Mouse (Mus musculus) erythroblast, adult 5-6 weeks (primary cell): ENCODE data around the gene Colgalt2. TPM values are rescaled to one million over a fixed set of nuclear protein-coding genes. Genes with fewer than 3 reads are reported as not detected.
"Not testable (repeated sequence)": the region's sequence is repeated elsewhere in the genome, so short reads cannot be mapped to it uniquely, and the experiment has no call there.

Experiments
- ATAC-seq: replicated peaks from 2 replicates; pipeline ENCODE4 v1.8.0; 2016; ENCODE audit warnings: moderate number of reproducible peaks, mild to moderate bottlenecking, moderate TSS enrichment, inconsistent platforms; ENCODE audit not compliant: poor library complexity, low FRiP score, severe bottlenecking
- total RNA-seq, 2 experiments: library from RNA; stranded (forward) in 1 of 2; stranded (reverse) in 1 of 2; fragments of 150-400 nt in 1 of 2; fragments of 200-764, 138-1000 nt in 1 of 2; gene quantifications; 2 replicates each; pipeline versions ENCODE4 v1.2.3 to v1.2.4; 2015 to 2017; ENCODE audit warnings: low replicate concordance in 2 of 2

The Colgalt2 gene
- total RNA-seq (2015; ENCODE audit: low replicate concordance) (not detected in 2 replicates), total RNA-seq (2017; ENCODE audit: low replicate concordance) (not detected in 2 replicates)

DNA sequence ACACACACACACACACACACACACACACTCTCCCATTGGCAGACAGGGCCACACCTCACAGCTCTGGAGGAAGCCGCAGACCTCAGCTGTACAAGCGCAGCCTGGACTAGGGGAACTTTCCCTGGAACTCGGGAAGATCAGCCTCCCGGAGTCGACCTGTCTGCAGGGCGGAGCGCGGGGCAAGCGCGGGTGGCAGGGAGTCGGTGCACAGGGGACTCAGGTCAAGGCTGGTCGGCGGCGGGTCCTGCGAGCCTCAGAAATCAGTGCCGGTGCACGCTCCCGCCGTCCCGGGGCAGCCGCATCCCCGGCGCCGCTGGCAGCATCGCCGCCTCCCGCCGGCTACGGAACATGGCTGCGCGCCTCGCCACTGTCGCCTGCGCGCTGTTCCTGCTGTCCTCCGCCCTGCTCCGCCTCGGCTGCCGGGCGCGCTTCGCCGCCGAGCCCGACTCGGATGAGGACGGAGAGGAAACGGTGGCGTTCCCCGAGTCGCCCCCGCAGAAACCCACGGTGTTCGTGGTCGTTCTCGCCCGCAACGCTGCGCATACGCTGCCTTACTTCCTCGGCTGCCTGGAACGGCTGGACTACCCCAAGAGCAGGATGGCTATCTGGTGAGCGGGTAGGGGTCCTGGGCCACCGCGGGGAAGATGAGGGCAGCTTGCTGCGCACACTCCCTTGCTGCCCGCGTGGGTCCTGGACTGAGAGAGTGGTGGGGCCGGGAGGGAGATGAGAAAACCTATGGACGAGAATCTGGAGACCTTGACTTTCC is at the start of gene Colgalt2:
Gene Colgalt2, plus strand, starts transcription at position 41 of the 766 bp plus-strand sequence.
- no peak for ATAC-seq

DNA sequence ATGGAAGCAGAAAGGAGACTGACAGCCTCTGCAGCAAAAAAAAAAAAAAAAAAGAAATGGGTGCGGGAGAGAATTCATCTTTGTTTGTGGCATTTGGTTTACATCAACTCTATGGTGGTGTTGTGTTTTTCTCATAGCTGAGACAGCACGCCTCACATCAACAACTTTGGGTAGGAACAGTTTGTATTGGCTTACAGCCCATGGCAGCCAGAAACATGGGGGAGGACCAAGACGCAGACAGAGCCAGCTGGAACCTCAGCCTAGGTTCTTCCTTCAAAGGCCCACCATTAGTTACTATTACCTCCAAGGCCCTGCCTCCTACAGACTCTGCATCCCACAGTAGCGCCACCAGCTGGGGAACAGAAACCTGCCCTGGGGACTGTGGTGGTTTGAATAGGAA is 42.9 kb upstream of the Colgalt2 start:
- ATAC-seq = no peak

DNA sequence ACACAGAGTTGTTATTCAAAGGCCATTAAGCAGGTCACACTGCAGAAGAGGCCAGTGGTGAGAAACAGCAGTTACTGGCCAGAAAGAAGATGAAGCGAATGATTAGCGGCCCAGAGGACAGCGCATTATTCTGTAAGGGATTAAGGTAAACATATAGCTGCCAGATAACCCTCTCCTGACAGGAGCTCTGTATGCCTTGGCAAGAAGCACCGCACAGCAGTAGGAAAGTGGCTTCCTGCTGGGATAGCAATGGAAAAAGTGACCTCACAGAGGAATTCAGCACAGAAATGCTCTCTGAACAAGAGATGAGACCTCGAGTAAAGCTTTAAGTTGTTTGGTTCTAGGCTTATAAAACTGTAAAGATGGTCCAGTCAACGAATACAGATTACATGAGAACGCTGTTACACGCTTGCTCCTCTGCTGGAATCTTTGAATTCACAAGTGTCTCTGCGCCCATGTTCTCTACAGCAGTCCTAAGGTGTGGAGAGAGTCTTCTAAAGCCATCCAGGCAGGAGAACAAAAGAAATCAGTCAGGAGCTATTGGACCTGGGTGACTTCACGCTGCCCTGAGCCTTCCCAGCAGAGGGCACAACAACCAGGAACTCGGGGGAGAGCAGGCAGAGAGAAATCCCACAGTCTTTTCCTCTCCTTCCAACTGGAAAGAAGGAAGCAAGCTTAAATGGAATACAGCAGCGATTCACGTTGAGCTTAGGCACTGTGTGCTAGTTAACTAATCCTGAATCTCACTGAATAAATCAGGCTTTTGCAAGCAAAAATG is 31.1 kb upstream of the Colgalt2 start:
- ATAC-seq = no peak

DNA sequence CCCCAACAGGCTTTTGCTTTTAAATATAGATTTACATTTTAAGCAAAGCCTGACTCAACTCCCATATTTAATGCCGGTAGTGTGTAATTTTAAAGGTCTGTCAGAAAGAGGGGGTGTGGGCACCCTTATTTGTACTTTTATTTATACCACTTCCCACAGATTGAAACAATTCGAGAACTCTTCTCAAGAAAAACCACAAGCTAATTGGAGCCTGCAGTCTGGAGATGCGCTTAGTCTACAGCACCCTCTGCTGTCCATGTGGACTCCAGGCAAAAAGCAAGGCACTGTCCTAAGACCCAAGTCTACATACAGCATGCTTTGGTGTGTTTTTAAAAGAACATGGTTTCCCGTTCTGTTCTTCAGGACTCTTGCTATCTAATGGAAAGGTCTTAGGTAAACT is 30.5 kb upstream of the Colgalt2 start:
- ATAC-seq = no peak

DNA sequence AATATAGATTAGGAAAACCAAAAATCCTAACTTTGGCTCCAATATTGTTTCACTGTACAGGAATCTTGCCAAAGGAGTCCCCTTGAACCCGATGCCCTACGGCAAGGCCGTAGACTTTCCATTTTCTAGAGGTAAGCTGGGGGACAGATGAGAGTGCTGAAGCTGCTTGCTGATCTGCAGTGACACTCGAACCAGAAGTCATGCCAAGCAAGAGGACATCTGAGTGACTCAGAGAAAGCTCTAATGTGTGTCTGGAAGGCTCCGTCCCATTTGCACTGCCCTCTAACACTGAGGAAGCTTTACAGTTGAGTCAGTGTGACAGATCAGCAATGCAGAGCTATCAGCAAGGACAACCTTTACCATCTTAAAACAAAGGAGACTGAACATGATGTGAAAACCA is 21.3 kb upstream of the Colgalt2 start:
- ATAC-seq = no peak

DNA sequence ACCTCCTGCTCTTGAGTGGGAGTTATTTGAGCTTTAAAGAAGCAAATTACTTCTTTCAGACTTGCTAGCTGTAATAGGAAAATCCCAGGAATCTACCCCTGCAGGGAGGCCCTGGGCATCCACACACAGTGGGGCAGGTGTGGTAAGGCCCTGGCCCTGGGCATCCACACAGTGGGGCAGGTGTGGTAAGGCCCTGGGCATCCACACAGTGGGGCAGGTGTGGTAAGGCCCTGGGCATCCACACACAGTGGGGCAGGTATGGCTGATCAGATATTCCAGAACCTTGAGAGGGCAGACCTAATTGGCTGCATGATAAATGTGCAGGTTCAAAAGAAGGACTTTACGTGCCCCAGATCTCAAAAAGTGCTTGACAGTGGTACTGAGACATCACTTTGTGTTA is 15.0 kb upstream of the Colgalt2 start:
- ATAC-seq = no peak

DNA sequence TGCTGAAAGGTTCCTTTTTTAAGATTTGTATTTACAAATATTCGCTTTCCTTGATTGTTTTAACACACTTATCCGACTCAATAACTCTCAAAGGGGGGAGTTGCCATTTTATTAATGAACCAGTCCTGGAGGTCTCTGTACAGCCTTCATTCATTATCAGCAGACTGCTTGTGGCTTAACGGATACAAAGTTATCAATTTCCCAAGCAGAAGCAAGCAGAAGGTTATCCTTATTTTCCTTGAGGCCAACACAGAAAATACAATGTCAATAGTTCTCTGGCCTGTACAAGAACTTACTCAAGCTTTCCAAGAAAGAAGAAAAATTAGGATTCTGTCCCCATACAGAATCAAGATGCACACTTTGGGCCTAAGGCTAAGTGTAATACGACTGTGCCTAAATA is 13.9 kb upstream of the Colgalt2 start:
- not testable (repeated sequence) for ATAC-seq

DNA sequence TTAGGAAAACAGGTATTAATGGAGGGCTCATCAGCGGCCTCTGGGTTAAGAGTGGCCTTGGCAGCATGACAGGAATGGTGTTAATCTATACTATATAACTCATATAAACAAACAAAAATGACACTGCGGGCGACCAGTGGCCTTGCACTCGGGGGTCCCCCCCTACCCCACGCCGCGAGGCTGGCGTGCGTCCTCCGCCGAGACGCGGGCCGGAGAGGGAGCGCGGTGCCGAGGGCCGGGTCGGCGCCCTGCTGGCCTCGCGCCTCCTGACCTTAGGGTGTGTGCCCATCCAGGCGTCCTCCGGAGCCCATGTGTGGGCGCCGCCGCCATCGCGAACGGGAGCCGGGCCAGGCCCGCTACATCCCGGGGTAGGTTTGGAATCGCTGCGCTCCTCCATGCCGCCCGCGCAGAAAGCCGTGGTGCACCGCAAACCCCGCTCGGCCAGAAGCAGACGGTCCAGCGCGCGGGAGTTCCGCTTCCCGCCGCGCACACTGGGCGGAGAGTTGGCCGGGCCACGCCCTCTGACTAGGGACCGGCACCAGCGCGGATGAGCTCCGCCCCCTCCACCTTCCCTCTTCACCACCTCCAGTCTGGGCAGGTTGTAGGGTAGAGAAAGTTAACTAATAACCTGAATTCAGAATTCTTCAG is 13.3 kb upstream of the Colgalt2 start, which contains the start of gene Tsen15:
Gene Tsen15, minus strand, starts transcription at position 501 of the 648 bp plus-strand sequence.
- peak; percentile 99 for ATAC-seq

DNA sequence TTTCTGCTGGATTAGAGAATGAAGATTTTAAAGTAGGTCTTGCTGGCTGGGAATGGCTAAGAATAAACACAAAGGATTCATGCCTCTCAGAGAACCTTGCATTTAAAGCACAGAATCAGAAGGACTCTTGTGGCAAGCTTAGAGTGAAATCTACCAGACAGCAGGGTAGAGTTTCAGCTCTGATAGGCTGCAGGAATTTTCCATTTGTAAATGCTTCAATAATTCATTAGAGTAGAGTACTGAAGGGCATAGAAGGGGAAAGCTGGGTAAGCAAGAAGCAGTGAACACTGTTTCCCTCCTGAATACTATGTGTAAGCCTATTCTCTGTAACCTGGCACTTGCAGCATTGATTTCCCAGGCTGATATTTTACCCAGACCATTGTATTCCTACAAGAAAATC is 10.4 kb upstream of the Colgalt2 start:
- no peak for ATAC-seq

DNA sequence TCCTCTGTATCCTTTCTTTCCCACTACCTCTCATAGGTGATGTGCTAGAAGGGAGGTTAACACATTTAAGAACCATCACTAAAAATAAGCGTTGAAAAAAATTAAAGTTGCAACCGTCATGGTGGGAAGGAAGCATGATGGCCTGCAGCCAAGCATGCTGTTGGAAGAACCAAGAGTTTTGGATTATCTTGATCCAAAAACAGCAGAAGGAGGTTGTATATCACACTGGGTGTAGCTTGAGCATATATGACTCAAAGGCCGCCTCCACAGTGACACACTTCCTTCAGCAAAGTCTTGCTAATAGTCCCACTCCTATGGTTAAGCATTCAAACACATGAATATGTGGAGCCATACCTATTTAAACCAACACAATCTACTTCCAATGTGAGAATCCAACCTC is 5.5 kb upstream of the Colgalt2 start:
- no peak for ATAC-seq

DNA sequence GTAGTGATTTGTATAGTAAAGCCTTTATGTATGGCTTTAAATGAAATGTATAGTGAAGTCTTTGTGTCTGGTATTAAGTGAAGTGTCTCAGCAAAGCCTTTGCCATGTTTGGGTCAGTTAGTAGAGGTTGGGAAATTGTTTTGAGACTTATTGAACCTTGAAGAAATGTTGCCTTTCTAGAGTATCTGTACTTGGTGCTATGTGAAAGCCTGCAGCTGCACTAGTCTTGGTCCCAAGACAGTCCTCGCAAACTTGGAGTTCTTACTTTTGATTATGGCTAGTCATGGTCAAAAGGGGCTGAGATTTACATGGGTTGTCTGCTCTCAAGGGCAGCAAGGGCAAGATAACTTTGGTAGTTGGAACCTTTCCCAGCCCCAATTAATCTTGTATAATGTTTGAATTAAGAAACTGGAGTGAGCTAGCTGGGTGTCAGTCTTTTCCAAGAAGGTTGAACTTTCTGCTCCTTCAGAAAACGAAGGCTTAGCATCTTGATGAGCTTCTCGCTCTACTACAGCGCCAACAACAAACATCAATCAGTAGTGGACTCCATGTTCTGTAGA is 4.6 kb upstream of the Colgalt2 start:
- ATAC-seq = no peak

DNA sequence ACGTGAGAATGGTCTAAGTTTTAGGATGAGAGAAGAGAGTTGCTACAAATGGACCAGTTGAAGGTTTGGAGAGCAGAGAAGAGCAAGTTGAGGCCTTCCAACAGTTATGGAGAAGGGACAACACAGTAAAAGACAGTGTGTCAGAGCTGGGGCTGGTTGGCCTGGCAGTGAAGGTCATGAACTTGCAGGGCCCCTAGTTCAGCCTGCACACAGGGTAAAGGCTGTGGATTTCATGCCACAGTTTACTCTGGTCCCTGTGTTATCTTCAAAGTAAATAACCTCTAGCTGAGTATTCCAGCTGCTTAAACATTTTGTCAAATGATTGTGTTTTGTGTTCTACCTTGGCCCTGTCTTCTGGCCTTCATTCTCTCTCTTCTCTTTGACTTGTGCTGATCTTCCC is 922 bp upstream of the Colgalt2 start:
- ATAC-seq = no peak

DNA sequence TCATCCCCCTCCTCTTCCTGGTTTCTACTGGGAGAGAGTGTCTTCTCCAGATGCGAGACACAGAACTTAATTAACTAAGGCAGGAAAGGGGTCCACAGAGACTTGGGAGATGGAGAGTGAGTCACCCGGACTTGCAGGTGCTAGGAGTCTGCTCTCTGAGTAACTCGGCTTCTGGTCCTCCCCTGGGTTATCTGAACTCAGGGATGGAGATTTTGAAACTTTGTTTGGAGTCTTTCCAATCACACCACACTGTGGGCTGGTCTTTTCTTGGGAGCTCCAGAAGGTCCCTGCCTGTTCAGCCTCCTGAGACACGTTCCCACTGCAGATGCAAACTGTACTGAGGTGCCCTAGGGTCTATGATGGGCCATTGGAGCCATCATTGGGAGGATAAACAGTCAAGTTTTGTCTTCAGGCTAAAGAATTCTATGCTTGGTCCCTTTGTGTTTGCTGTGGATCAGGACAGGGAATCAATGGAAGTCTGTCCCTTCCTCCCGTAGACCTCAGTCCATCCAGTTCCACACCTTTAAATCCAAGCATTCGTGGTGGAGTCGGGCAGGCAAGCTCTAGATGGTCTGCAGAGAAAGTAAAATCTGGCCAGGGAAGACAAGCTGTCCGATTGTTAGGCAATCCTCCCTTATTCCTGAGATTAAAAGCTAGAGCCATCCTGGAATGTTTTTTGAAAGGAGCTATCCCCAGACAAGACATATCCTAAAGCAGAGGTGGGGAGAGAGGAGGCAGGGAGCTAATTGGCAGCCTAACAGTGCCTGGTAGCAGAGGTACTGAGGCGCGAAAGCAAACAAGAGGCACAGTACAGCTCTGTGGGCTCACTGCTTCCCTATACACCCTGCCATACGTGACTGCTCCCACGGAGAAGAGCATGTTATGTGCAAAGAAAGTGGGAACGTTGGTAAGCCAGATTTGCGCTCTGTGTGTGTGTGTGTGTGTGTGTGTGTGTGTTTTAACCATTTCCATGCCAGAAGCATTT is 1.2 kb downstream of the Colgalt2 start:
- ATAC-seq = no peak

DNA sequence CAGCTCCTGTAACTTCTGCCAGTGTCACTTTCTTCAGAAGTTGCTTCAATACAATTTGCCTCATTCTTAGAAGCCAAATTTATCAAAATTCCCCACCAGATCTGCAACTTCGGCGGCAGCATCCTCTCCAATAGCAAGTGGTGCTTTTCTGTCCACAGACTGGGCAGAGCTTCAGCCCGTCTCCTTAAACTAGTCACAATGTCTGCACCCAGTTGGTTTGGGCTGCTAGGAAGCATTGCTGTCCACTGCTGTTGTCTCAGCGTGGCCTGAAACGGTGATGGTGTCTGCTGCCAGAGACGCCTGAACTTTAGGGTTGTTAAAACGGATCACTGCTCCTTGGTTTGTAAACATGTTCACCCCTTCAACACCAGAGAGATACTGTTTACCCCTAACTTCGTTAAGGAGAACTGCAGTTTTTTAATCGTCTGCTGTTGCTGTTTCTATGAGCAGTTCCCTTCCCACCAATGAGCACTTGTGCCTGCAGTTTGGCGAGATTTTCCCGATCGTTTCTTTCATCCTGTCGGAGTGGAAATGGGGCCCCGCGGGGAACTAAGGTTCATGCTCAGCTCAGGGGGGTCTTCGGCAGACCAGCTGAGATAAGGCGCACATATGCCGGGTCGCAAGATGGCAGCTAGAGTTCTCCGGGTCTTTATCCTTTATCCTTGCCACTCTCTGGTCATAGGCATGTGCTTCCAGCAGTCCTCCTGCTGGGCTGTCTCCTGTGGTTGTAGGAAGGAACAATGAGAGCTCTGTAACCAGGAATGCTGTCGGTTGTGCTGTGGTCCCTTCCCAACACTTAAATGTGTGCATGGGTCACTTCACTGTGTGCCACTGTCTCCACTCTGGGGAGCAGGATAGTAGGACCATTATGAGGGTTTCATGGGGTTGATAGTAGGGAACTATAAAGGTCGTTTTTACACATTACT is 7.7 kb downstream of the Colgalt2 start:
- ATAC-seq = no peak

DNA sequence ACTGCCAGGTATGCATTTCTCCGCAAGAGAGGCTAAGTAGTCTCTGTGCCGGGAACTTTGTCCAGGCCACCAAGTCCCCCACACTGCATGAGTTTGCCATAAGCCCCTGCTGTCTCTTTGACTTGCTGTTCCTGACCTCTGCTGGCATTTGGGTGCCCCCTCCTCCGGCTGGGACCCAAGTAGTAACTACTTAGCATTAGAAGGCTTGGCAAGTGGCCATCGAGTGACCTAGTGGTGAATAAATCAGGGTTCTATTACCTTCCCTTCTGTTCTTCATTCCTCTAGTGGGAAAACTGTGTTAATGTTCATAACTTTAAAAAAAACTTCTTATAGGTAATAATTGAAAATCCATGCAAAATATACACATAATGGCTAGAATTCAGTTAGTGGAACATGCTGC is 9.7 kb downstream of the Colgalt2 start:
- no peak for ATAC-seq

DNA sequence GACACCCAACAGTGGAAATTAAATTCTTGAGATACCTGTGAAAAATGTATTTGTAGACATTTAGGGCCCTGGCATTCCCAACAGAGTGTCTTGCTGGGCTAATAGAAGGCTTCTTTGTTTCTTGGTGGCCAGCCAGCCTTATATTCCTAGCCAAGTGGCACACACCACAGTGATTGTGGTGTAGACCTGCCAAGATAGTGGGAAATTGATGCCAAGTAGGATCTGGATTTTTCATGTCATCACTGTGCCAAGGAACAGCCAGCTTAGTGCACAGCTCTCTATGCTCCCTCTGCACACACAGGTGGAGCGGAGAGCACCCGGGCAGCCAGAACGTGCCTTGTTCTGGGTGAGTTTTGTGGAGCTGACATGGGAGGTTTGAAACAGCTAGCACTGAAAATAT is 11.0 kb downstream of the Colgalt2 start:
- ATAC-seq = no peak

DNA sequence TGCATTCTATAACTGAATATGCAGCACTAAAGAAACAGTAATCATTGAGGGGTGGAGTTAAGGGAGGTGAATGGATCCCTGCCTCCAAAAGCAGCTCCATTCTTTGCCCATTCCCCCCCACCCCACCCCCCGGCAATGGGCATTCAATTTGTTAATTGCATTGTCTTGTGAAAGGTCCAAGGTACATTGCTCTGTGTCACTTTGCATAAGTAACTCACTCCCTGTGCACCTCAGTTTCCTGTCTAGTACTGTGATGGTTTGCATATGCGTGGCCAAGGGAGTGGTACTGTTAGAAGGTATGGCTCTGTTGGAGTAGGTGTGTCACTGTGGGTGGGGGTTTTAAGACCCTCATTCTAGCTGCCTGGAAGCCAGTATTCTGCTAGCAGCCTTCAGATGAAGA is 13.5 kb downstream of the Colgalt2 start:
- no peak for ATAC-seq

DNA sequence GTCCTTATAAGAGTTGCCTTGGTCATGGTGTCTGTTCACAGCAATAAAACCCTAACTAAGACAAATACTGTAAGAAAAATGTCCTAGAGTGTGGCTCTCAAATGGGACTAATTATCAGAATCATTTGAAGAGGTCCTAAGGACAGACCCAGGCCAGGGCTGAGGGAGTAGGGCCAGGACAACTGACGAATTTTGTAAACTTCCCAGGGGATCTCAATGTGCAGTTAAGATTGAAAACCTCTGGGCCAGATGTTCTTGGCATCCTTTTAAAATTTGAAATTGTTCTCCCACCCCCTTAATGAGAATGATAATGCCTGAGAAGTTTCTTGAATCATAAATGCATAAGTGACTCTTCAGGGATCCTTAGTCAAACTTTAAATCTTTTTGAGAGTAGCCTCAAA is 14.3 kb downstream of the Colgalt2 start:
- no peak for ATAC-seq
